Mouse (Mus musculus): ENCODE results near the gene Asxl2. TPM values are rescaled to one million over a fixed set of nuclear protein-coding genes. Genes with fewer than 3 reads are reported as not detected.
"Not testable (repeated sequence)": the region's sequence is repeated elsewhere in the genome, so short reads cannot be mapped to it uniquely, and the experiment has no call there.

The Asxl2 gene
- polyA plus RNA-seq, 1 experiment from 2014 or later: 25.6 TPM

- no peaks in the 10 kb centered on the region for H3K4me1 ChIP-seq (ENCODE audit: control insufficient read depth, insufficient read depth, low read length)
- WGBS: 34% methylated on average over 12 of the region's 12 CpGs
- no peak overlapping the region for H3K27ac ChIP-seq (ENCODE audit: low read length)
- H3K36me3 ChIP-seq (ENCODE audit: control insufficient read depth, insufficient read depth, low read length): peaks cover 15% of the 10 kb centered on the region; the same call in 1 of the 2 replicates
- H3K4me3 ChIP-seq (ENCODE audit: low read depth, low read length): no peak overlapping the region
- H3K9ac ChIP-seq (replicated peaks; ENCODE audit: low read depth, low read length): no peak overlapping the region
- no peaks in the 10 kb centered on the region for H3K9me3 ChIP-seq (ENCODE audit: control insufficient read depth, low read depth, low read length)
- peak; percentile 35; the same call in 1 of the 2 replicates for ATAC-seq (ENCODE audit: insufficient number of reproducible peaks, insufficient read depth, low FRiP score, low read depth)
- H3K27me3 ChIP-seq (ENCODE audit: control insufficient read depth, insufficient read depth, low read length): no peaks in the 10 kb centered on the region
- no peak overlapping the region for H3K4me2 ChIP-seq (replicated peaks; ENCODE audit: low read depth, low read length)
Observed at GRCm38 (mm10) chr12:3390577-3391262, 35.9 kb upstream of the Asxl2 start.

GRCm38 (mm10) chr12:3391276-3391675, 35.4 kb upstream of the Asxl2 start:
- Histone ChIP-seq H3K9me3 (ENCODE audit: control insufficient read depth, low read depth, low read length) (no peaks in the 10 kb centered on the region), H3K4me1 (ENCODE audit: control insufficient read depth, insufficient read depth, low read length) (no peaks in the 10 kb centered on the region), H3K9ac (replicated peaks; ENCODE audit: low read depth, low read length) (no peak overlapping the region), H3K36me3 (ENCODE audit: control insufficient read depth, insufficient read depth, low read length) (peaks cover 15% of the 10 kb centered on the region; the same call in 1 of the 2 replicates), H3K27me3 (ENCODE audit: control insufficient read depth, insufficient read depth, low read length) (no peaks in the 10 kb centered on the region), H3K4me2 (replicated peaks; ENCODE audit: low read depth, low read length) (no peak overlapping the region), H3K27ac (ENCODE audit: low read length) (no peak overlapping the region), H3K4me3 (ENCODE audit: low read depth, low read length) (no peak overlapping the region)
- ATAC-seq (ENCODE audit: insufficient number of reproducible peaks, insufficient read depth, low FRiP score, low read depth): no peak; the same call in 1 of the 2 replicates
- 75% methylated on average over 1 of the region's 1 CpGs for WGBS

- Histone ChIP-seq H3K27ac (ENCODE audit: low read length) (no peak overlapping the region), H3K36me3 (ENCODE audit: control insufficient read depth, insufficient read depth, low read length) (peaks cover 11% of the 10 kb centered on the region; the same call in 1 of the 2 replicates), H3K4me3 (ENCODE audit: low read depth, low read length) (no peak overlapping the region), H3K4me2 (replicated peaks; ENCODE audit: low read depth, low read length) (no peak overlapping the region), H3K27me3 (ENCODE audit: control insufficient read depth, insufficient read depth, low read length) (no peaks in the 10 kb centered on the region), H3K9me3 (ENCODE audit: control insufficient read depth, low read depth, low read length) (no peaks in the 10 kb centered on the region), H3K9ac (replicated peaks; ENCODE audit: low read depth, low read length) (no peak overlapping the region), H3K4me1 (ENCODE audit: control insufficient read depth, insufficient read depth, low read length) (no peaks in the 10 kb centered on the region)
- no peak for ATAC-seq (ENCODE audit: insufficient number of reproducible peaks, insufficient read depth, low FRiP score, low read depth)
- 68% methylated on average over 4 of the region's 4 CpGs for WGBS
Observed at GRCm38 (mm10) chr12:3393140-3393539, 33.5 kb upstream of the Asxl2 start.

- Histone ChIP-seq H3K27ac (ENCODE audit: low read length) (no peak overlapping the region), H3K9ac (replicated peaks; ENCODE audit: low read depth, low read length) (no peak overlapping the region), H3K4me2 (replicated peaks; ENCODE audit: low read depth, low read length) (no peak overlapping the region), H3K9me3 (ENCODE audit: control insufficient read depth, low read depth, low read length) (no peaks in the 10 kb centered on the region), H3K4me3 (ENCODE audit: low read depth, low read length) (no peak overlapping the region), H3K27me3 (ENCODE audit: control insufficient read depth, insufficient read depth, low read length) (no peaks in the 10 kb centered on the region), H3K4me1 (ENCODE audit: control insufficient read depth, insufficient read depth, low read length) (no peaks in the 10 kb centered on the region), H3K36me3 (ENCODE audit: control insufficient read depth, insufficient read depth, low read length) (peaks cover 5% of the 10 kb centered on the region; the same call in 1 of the 2 replicates)
- WGBS: 89% methylated on average over 8 of the region's 8 CpGs
- no peak for ATAC-seq (ENCODE audit: insufficient number of reproducible peaks, insufficient read depth, low FRiP score, low read depth)
Observed at GRCm38 (mm10) chr12:3396931-3397330, 29.7 kb upstream of the Asxl2 start.

- H3K9ac ChIP-seq (replicated peaks; ENCODE audit: low read depth, low read length); H3K9me3 ChIP-seq (ENCODE audit: control insufficient read depth, low read depth, low read length); H3K27me3 ChIP-seq (ENCODE audit: control insufficient read depth, insufficient read depth, low read length); H3K4me2 ChIP-seq (replicated peaks; ENCODE audit: low read depth, low read length); H3K4me1 ChIP-seq (ENCODE audit: control insufficient read depth, insufficient read depth, low read length); H3K27ac ChIP-seq (ENCODE audit: low read length); H3K4me3 ChIP-seq (ENCODE audit: low read depth, low read length): not testable (repeated sequence)
- 95% methylated on average over 3 of the region's 3 CpGs for WGBS
- 0 out of 2 replicates have a peak, but pooled peaks have one; percentile 33 for ATAC-seq (ENCODE audit: insufficient number of reproducible peaks, insufficient read depth, low FRiP score, low read depth)
- peaks cover 14% of the 10 kb centered on the region; the same call in 1 of the 2 replicates for H3K36me3 ChIP-seq (ENCODE audit: control insufficient read depth, insufficient read depth, low read length)
Observed at GRCm38 (mm10) chr12:3405662-3406061, 21.0 kb upstream of the Asxl2 start.

GRCm38 (mm10) chr12:3406585-3406984, 20.1 kb upstream of the Asxl2 start:
- H3K4me2 ChIP-seq (replicated peaks; ENCODE audit: low read depth, low read length): no peak overlapping the region
- no peaks in the 10 kb centered on the region for H3K9me3 ChIP-seq (ENCODE audit: control insufficient read depth, low read depth, low read length)
- peaks cover 14% of the 10 kb centered on the region; the same call in 1 of the 2 replicates for H3K36me3 ChIP-seq (ENCODE audit: control insufficient read depth, insufficient read depth, low read length)
- ATAC-seq (ENCODE audit: insufficient number of reproducible peaks, insufficient read depth, low FRiP score, low read depth): no peak
- H3K27me3 ChIP-seq (ENCODE audit: control insufficient read depth, insufficient read depth, low read length): no peaks in the 10 kb centered on the region
- no peaks in the 10 kb centered on the region for H3K4me1 ChIP-seq (ENCODE audit: control insufficient read depth, insufficient read depth, low read length)
- H3K9ac ChIP-seq (replicated peaks; ENCODE audit: low read depth, low read length): no peak overlapping the region
- over 99% methylated on average over 6 of the region's 6 CpGs for WGBS
- no peak overlapping the region for H3K4me3 ChIP-seq (ENCODE audit: low read depth, low read length)
- H3K27ac ChIP-seq (ENCODE audit: low read length): no peak overlapping the region

GRCm38 (mm10) chr12:3414956-3415355, 11.7 kb upstream of the Asxl2 start:
- ATAC-seq (ENCODE audit: insufficient number of reproducible peaks, insufficient read depth, low FRiP score, low read depth): no peak
- no peaks in the 10 kb centered on the region for H3K36me3 ChIP-seq (ENCODE audit: control insufficient read depth, insufficient read depth, low read length)
- no peaks in the 10 kb centered on the region for H3K4me1 ChIP-seq (ENCODE audit: control insufficient read depth, insufficient read depth, low read length)
- no peak overlapping the region for H3K9ac ChIP-seq (replicated peaks; ENCODE audit: low read depth, low read length)
- no peaks in the 10 kb centered on the region for H3K27me3 ChIP-seq (ENCODE audit: control insufficient read depth, insufficient read depth, low read length)
- H3K27ac ChIP-seq (ENCODE audit: low read length): no peak overlapping the region
- no peaks in the 10 kb centered on the region for H3K9me3 ChIP-seq (ENCODE audit: control insufficient read depth, low read depth, low read length)
- no peak overlapping the region for H3K4me2 ChIP-seq (replicated peaks; ENCODE audit: low read depth, low read length)
- no peak overlapping the region for H3K4me3 ChIP-seq (ENCODE audit: low read depth, low read length)
- whole genome bisulfite sequencing: 94% methylated on average over 4 of the region's 4 CpGs

GRCm38 (mm10) chr12:3418761-3419160, 7.9 kb upstream of the Asxl2 start:
- no peak overlapping the region for H3K4me3 ChIP-seq (ENCODE audit: low read depth, low read length)

GRCm38 (mm10) chr12:3420519-3420918, 6.1 kb upstream of the Asxl2 start:
- WGBS: 89% methylated on average over 2 of the region's 2 CpGs
- Histone ChIP-seq H3K4me1 (ENCODE audit: control insufficient read depth, insufficient read depth, low read length) (0 out of 2 replicates have a peak, but pooled peaks cover 4% of the 10 kb centered on the region), H3K27ac (ENCODE audit: low read length) (no peak overlapping the region), H3K36me3 (ENCODE audit: control insufficient read depth, insufficient read depth, low read length) (no peaks in the 10 kb centered on the region), H3K4me3 (ENCODE audit: low read depth, low read length) (no peak overlapping the region), H3K27me3 (ENCODE audit: control insufficient read depth, insufficient read depth, low read length) (no peaks in the 10 kb centered on the region), H3K4me2 (replicated peaks; ENCODE audit: low read depth, low read length) (no peak overlapping the region), H3K9me3 (ENCODE audit: control insufficient read depth, low read depth, low read length) (no peaks in the 10 kb centered on the region), H3K9ac (replicated peaks; ENCODE audit: low read depth, low read length) (no peak overlapping the region)
- no peak for ATAC-seq (ENCODE audit: insufficient number of reproducible peaks, insufficient read depth, low FRiP score, low read depth)

More at GRCm38 (mm10) chr12:3418761-3419160, 7.9 kb upstream of the Asxl2 start:
- no peak for ATAC-seq (ENCODE audit: insufficient number of reproducible peaks, insufficient read depth, low FRiP score, low read depth)
- H3K36me3 ChIP-seq (ENCODE audit: control insufficient read depth, insufficient read depth, low read length): no peaks in the 10 kb centered on the region
- no peaks in the 10 kb centered on the region for H3K27me3 ChIP-seq (ENCODE audit: control insufficient read depth, insufficient read depth, low read length)
- H3K4me1 ChIP-seq (ENCODE audit: control insufficient read depth, insufficient read depth, low read length): no peaks in the 10 kb centered on the region
- no peak overlapping the region for H3K4me2 ChIP-seq (replicated peaks; ENCODE audit: low read depth, low read length)
- H3K9ac ChIP-seq (replicated peaks; ENCODE audit: low read depth, low read length): no peak overlapping the region
- no peak overlapping the region for H3K27ac ChIP-seq (ENCODE audit: low read length)
- H3K9me3 ChIP-seq (ENCODE audit: control insufficient read depth, low read depth, low read length): no peaks in the 10 kb centered on the region
- 97% methylated on average over 3 of the region's 3 CpGs for WGBS

Measured in stomach, embryonic 14.5 days (tissue).